Mouse (Mus musculus) ES-Bruce4 (cell line): Measurements from ENCODE around the gene Dvl3.
"Not testable (repeated sequence)": the region's sequence is repeated elsewhere in the genome, so short reads cannot be mapped to it uniquely, and the experiment has no call there.

Source experiments
- CTCF ChIP-seq: IDR thresholded peaks from one replicate; pipeline ENCODE4 v1.8.1; 2011; ENCODE audit warnings: low read depth, low read length
- EP300 ChIP-seq: IDR thresholded peaks from 2 replicates; pipeline ENCODE4 v1.6.1; 2011; ENCODE audit warnings: low read depth, low read length; ENCODE audit not compliant: insufficient read depth
- POLR2A ChIP-seq: IDR thresholded peaks from one replicate; pipeline ENCODE4 v1.8.1; 2011; ENCODE audit warnings: low read length; ENCODE audit not compliant: insufficient read depth

DNA sequence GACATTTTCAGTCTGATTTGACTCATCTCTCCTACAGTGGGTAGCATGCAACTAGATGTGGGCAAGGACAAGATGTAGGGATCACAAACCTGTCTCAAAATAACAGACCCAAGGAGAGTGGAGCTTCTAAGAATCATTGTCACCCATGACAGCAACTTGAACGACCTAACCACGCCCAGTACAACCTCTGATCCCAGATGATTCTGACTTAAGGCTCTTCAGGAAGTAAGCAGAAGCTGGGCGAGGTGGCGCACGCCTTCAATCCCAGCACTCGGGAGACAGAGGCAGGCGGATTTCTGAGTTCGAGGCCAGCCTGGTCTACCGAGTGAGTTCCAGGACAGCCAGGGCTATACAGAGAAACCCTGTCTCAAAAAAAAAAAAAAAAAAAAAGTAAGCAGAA is 28.0 kb upstream of the Dvl3 start:
- TF ChIP-seq CTCF, POLR2A, EP300: not testable (repeated sequence)
